Mouse (Mus musculus): ENCODE results near the gene Ces1d.

Ces1d gene

DNA sequence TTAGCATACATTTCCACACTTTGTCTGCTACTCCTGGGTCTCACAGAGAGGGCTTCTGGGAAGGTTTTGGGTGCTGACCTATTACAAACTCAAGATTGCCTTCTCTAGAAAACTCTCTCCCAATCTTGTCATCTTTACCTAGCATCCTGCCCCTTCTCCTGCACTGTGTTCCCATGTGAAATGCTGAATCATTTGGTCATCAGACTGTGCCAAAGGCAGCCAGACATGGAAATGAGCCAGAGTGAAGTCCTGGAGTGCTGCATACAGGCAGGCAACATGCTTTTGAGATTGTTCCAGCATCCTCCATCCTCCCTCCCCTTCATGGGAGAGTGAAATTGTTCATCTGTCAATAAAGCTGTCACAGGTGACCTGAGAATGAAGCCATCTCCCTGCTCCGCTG, 46.2 kb downstream of the Ces1d start:
- CTCF ChIA-PET: no interaction called here
- POLR2A ChIA-PET: interaction anchor here in 1 of 4 experiments (0.6 kb wide), 1 partner anchor 350 kb away, joined by 3 read pairs; no protein-coding TSS in a partner anchor

DNA sequence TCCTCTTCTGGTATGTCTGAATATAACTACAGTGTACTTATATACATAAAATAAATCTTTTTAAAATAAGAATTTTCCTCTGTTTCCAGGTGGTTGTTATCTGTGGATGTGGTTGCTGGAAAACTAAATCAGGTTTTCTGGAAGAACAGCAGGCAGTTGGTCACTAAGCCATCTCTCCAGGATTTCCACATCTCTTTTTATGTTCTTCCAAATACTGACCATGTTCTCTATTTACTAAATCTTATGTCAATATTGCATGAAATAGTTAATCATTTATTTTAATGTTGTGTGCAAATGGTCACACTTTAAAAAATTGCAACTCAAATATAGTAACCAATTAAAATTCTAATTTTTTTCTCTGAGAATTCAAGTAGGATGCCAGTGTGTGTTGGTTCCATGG, 50.3 kb downstream of the Ces1d start:
- ChIA-PET CTCF (no interaction called here), POLR2A (no interaction called here)

DNA sequence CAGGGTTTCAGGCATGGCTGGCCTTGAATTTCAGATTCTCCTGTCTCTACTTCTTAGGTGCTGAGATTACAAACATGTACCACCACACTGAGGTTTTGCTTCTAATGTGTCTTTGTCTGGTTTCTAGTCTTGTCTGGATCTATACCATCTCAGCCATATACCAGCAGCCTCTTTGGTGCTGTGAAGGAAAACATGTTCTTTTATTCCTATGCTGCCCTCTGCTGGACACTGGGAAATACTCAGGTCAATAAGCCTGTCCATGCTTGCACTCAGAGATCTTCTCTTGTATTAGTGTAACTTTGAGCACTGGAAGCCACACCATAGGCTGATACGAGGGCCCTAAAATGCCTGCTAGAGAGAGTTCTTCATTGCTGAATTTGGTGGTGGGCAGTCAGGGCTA, 56.9 kb downstream of the Ces1d start:
- CTCF ChIA-PET: no interaction called here
- POLR2A ChIA-PET: no interaction called here

DNA sequence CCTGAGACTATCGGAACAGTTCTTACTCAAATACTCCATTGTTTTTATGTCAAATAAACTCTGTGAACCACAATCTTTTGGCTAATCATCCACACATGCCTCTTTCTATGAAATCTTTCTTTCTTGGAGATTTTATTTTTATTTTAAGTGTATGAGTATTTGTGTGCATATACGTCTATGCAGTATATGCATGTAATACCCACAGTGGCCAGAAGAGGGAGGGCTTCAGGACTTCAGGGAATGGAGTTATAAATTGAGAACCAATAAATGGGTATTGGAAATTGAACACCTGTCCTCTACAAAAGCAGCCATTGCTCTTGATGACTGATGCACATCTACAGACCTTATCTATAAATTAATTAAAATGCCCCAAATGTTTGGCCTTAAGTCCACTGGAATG, 65.4 kb downstream of the Ces1d start:
- ChIA-PET CTCF (no interaction called here), POLR2A (no interaction called here)

DNA sequence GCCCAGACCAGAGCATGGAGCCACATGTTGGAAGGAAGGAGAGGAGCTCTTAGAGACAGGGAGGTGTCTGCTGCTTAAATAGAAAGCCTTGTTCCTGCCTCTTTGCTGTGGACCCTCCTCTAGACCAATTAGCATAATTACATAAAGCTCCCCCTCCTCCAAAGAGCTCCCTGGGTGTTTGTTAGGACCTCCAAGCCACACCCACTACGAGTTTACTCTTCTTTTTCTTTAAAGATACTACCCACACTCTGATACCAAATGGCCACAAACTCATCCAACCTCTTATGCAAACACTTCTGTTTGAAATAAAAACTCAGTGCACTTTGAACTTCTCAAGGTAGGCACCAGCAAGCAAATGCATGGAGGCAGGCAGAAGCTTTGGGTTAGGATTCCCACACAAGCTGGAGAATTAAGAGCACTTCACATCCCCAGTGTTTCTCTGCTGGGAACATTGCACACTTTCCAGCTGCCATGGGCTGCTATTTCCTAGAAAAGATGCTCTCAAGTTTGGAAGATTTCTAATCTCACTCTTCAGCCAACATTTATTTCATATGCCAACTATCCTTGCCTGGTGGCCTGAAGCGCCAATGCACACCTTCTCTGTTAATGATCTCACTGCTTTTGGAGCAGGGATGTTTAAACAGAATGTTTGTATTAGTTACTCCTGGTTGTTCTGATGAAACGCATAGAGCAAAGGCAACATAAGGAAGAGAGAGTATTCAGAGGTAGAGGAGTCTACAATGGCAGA, 66.2 kb downstream of the Ces1d start, which contains the start of gene Ces1c:
Ces1c (minus strand) TSS at position 51 of the 748 bp plus-strand sequence.
- CTCF ChIA-PET: no interaction called here
- POLR2A ChIA-PET: no interaction called here

DNA sequence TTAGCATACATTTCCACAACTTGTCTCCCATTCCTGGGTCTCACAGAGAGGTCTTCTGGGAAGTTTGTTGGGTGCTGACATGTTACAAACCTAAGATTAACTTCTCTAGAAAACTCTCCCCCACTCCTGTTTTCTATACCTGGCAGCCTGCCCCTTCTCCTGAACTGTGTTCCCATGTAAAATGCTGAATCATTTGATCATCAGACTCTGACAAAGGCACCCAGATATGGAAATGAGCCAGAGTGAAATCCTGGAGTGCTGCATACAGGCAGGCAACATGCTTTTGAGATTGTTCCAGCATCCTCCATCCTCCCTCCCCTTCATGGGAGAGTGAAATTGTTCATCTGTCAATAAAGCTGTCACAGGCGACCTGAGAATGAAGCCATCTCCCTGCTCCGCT, 71.2 kb downstream of the Ces1d start:
- ChIA-PET POLR2A (interaction anchor here in 1 of 4 experiments (0.6 kb wide), 1 partner anchor 390 kb away, joined by 3 read pairs; no protein-coding TSS in a partner anchor), CTCF (no interaction called here)

DNA sequence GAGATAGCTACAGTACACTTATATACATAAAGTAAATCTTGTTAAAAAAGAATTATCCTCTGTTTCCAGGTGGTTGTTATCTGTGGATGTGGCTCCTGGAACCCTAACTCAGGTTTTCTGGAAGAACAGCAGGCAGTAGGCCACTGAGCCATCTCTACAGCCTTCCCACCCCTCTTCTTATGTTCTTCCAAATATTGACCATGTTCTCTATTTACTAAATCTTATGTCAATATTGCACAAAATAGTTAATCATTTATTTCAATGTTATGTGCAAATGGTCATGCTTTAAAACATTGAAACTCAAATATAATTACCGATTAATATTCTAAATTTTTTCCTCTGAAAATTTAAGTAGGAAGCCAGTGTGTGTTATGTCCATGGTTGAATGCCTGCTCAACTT, 75.6 kb downstream of the Ces1d start:
- CTCF ChIA-PET: no interaction called here
- POLR2A ChIA-PET: no interaction called here
